Mouse (Mus musculus): Measurements from ENCODE around the gene Rtn3.

The Rtn3 gene

GRCm38 (mm10) chr19:7382248-7382902 lies 100.7 kb downstream of the Rtn3 start:
- DNase-seq (ENCODE audit: low spot score in 2 of 2): peak; percentile 21 to 36

DNA sequence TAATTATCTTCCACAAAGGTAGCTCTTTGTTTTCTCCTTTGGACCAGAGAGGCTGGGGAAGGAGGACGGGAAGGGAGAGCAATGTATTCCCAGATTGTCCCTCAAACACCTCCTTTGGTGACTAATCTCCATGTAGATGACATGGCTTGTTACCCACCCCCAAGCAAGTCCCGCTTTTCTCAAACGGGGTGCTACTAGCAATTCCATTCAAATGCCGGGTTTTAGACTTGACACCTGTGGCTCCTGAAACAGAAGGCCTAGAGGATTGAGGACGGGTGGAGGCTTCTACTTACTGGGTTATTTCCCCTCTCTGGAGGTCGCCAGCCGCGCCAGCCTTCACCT lies 101.2 kb downstream of the Rtn3 start:
- no peak for DNase-seq (ENCODE audit: low spot score in 2 of 2)

- DNase-seq (ENCODE audit: low spot score in 2 of 2): no peak
These were observed 105.4 kb downstream of the Rtn3 start for GRCm38 (mm10) chr19:7377639-7378038.

Measured in frontal cortex, postnatal 25 days (tissue).